In the genomic region with DNA sequence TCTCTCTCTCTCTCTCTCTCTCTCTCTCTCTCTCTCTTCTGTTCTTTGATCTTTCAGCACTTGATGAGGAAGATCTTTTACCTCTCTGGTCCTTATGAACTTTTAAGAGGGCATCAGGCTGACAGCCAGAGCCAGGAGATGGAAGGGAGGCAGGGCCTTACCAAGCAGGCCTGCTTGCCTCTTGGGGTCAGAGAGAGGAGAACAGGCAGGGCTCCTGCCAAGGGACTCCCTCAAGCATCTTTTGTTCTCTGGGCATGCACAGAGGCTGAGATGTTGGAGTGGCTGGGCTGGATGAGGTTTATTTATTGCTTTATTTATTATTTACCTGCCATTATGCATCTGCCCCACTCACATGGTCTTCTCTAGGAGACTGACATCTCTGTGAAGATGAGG, we compare ENCODE assay signal across 14 mouse cellular contexts.
DNase-seq lines count a peak whose midpoint lies in the region; ATAC-seq and TF ChIP-seq lines count a peak whose summit lies in the region.
"Had no signal": no experiment of that assay in that cellular context is flagged by ENCODE, and none has a peak within 500 bp of the region (broad histone marks: within the 10 kb centered on the region; RNA-seq: fewer than 3 reads in every experiment).

No protein-coding gene starts in this region.

- H3K27ac ChIP-seq in intestine, embryonic 15.5 days, result peak overlapping the region; percentile 13; the same call in 1 of the 2 replicates
- no peak overlapping the region for H3K27ac ChIP-seq in intestine, postnatal 0 days (ENCODE audit: low read depth, low read length)
- no peak overlapping the region for H3K27ac ChIP-seq in hindbrain, embryonic 11.5 days (ENCODE audit: low read depth, low read length)
- peak overlapping the region; percentile 83 for H3K27ac ChIP-seq in midbrain, embryonic 14.5 days (replicated peaks; ENCODE audit: low read depth, low read length)
- H3K27ac ChIP-seq: liver, embryonic 14.5 days; macrophage had no signal

- no peaks in the 10 kb centered on the region for H3K27me3 ChIP-seq in intestine, embryonic 15.5 days (replicated peaks)
- H3K27me3 ChIP-seq in intestine, postnatal 0 days (replicated peaks; ENCODE audit: control insufficient read depth, insufficient read depth, low read length), result no peaks in the 10 kb centered on the region
- H3K27me3 ChIP-seq in hindbrain, embryonic 11.5 days (ENCODE audit: control insufficient read depth, insufficient read depth, low read length), result no peaks in the 10 kb centered on the region
- no peaks in the 10 kb centered on the region for H3K27me3 ChIP-seq in midbrain, embryonic 14.5 days (ENCODE audit: control insufficient read depth, insufficient read depth, low read length)

- no peak overlapping the region for H3K4me2 ChIP-seq in intestine, embryonic 15.5 days (replicated peaks)
- H3K4me2 ChIP-seq in intestine, postnatal 0 days (replicated peaks; ENCODE audit: low read depth), result no peak overlapping the region
- H3K4me2 ChIP-seq in hindbrain, embryonic 11.5 days (replicated peaks; ENCODE audit: low read depth, low read length), result no peak overlapping the region
- H3K4me2 ChIP-seq in midbrain, embryonic 14.5 days (ENCODE audit: low read length), result no peak overlapping the region

- H3K9me3 ChIP-seq in intestine, embryonic 15.5 days, result no peaks in the 10 kb centered on the region
- H3K9me3 ChIP-seq in intestine, postnatal 0 days (ENCODE audit: control insufficient read depth), result no peaks in the 10 kb centered on the region
- no peaks in the 10 kb centered on the region for H3K9me3 ChIP-seq in hindbrain, embryonic 11.5 days (ENCODE audit: control insufficient read depth, low read length)
- H3K9me3 ChIP-seq in midbrain, embryonic 14.5 days (ENCODE audit: control insufficient read depth, low read length), result no peaks in the 10 kb centered on the region

- no peak overlapping the region for H3K9ac ChIP-seq in intestine, embryonic 15.5 days
- no peak overlapping the region for H3K9ac ChIP-seq in intestine, postnatal 0 days (ENCODE audit: low read depth, low read length)
- no peak overlapping the region for H3K9ac ChIP-seq in hindbrain, embryonic 11.5 days (ENCODE audit: low read depth, low read length)
- peak overlapping the region; percentile 36; the same call in 1 of the 2 replicates for H3K9ac ChIP-seq in midbrain, embryonic 14.5 days (replicated peaks; ENCODE audit: low read length)
- H3K9ac ChIP-seq: liver, embryonic 14.5 days had no signal

- DNase-seq in embryo, embryonic 11 days, result peak; percentile 37
- peak; percentile 18 for DNase-seq in hindbrain, embryonic 11.5 days (ENCODE audit: low spot score)
- peak; percentile 27 for DNase-seq in midbrain, embryonic 14.5 days
- DNase-seq in spleen, postnatal 14 days (ENCODE audit: low spot score in 2 of 2), result no peak
- DNase-seq in adrenal gland, adult 18-20 months (ENCODE audit: low spot score in 2 of 2), result no peak
- DNase-seq in cerebellum, adult 11 months, result no peak
- DNase-seq: B cell, adult 2 months; heart, postnatal 14 days; right cerebral cortex, postnatal 14 days; thymus, postnatal 25 days had no signal

- H3K36me3 ChIP-seq in intestine, embryonic 15.5 days, result no peaks in the 10 kb centered on the region
- H3K36me3 ChIP-seq in intestine, postnatal 0 days (ENCODE audit: control insufficient read depth, insufficient read depth), result no peaks in the 10 kb centered on the region
- no peaks in the 10 kb centered on the region for H3K36me3 ChIP-seq in hindbrain, embryonic 11.5 days (ENCODE audit: control insufficient read depth, insufficient read depth, low read length)
- no peaks in the 10 kb centered on the region for H3K36me3 ChIP-seq in midbrain, embryonic 14.5 days (ENCODE audit: control insufficient read depth, insufficient read depth, low read length)

- no peak overlapping the region for H3K4me3 ChIP-seq in intestine, embryonic 15.5 days (replicated peaks)
- H3K4me3 ChIP-seq in intestine, postnatal 0 days (ENCODE audit: low read depth, low read length), result no peak overlapping the region
- H3K4me3 ChIP-seq in hindbrain, embryonic 11.5 days (ENCODE audit: low read depth, low read length), result no peak overlapping the region
- H3K4me3 ChIP-seq in midbrain, embryonic 14.5 days (replicated peaks; ENCODE audit: low read depth, low read length), result no peak overlapping the region

- no peak for TF ChIP-seq CTCF in intestine, postnatal 0 days (IDR thresholded peaks at IDR 0.05; ENCODE audit: low read depth)

- H3K4me1 ChIP-seq in intestine, embryonic 15.5 days (replicated peaks), result peaks cover 3% of the 10 kb centered on the region; the same call in 1 of the 2 replicates
- no peaks in the 10 kb centered on the region for H3K4me1 ChIP-seq in intestine, postnatal 0 days (replicated peaks; ENCODE audit: control insufficient read depth, insufficient read depth, low read length)
- no peaks in the 10 kb centered on the region; the same call in 1 of the 2 replicates for H3K4me1 ChIP-seq in hindbrain, embryonic 11.5 days (replicated peaks; ENCODE audit: control insufficient read depth, insufficient read depth, low read length)
- peaks cover 20% of the 10 kb centered on the region for H3K4me1 ChIP-seq in midbrain, embryonic 14.5 days (ENCODE audit: control insufficient read depth, insufficient read depth, low read length)

- ATAC-seq in intestine, embryonic 15.5 days, result no peak
- ATAC-seq in intestine, postnatal 0 days, result no peak
- peak; percentile 52; the same call in 1 of the 2 replicates for ATAC-seq in hindbrain, embryonic 11.5 days (ENCODE audit: low FRiP score)
- ATAC-seq in midbrain, embryonic 14.5 days (ENCODE audit: low FRiP score, low TSS enrichment), result no peak

Comparison
In these comparisons a context has a peak if more than half of its experiments do, and no peak if none do; other contexts are left out.
1. H3K27ac ChIP-seq: peak in intestine, embryonic 15.5 days (single experiment) and midbrain, embryonic 14.5 days (single experiment); none in intestine, postnatal 0 days (single experiment) and hindbrain, embryonic 11.5 days (single experiment).
2. DNase-seq: peak in embryo, embryonic 11 days (single experiment), hindbrain, embryonic 11.5 days (single experiment) and midbrain, embryonic 14.5 days (single experiment); none in spleen, postnatal 14 days (0 of 2), adrenal gland, adult 18-20 months (0 of 2) and cerebellum, adult 11 months (single experiment).